Mouse (Mus musculus) liver, embryonic 11.5 days (tissue): Measurements from ENCODE around the gene Zpbp2. TPM values are rescaled to one million over a fixed set of nuclear protein-coding genes. Genes with fewer than 3 reads are reported as not detected.

ENCODE experiments used
- ATAC-seq: fragments of 200-750 bp; cut with Nextera tagmentation; replicated peaks from 2 replicates; pipeline ENCODE4 v1.8.0; 2017; ENCODE audit warnings: moderate number of reproducible peaks, mild to moderate bottlenecking, moderate TSS enrichment, moderate library complexity; ENCODE audit not compliant: low FRiP score
- DNase-seq: peaks from one replicate; pipeline ENCODE4 v3.0.0-alpha.2; 2017; ENCODE audit warnings: low spot score
- H3K27ac ChIP-seq: fragments of 300-500 bp; sonication (generic); 2 replicates; pipeline ENCODE4 v1.5.1; 2014; ENCODE audit warnings: mild to moderate bottlenecking, low read depth, low read length, control low read depth
- H3K27me3 ChIP-seq: fragments of 300-500 bp; sonication (generic); replicated peaks from 2 replicates; pipeline ENCODE4 v1.6.1; 2014; ENCODE audit warnings: low read length, mixed read lengths; ENCODE audit not compliant: control insufficient read depth, insufficient read depth
- H3K36me3 ChIP-seq: fragments of 300-500 bp; sonication (generic); 2 replicates; pipeline ENCODE4 v1.6.1; 2014; ENCODE audit warnings: mild to moderate bottlenecking, low read length, moderate library complexity, mixed read lengths; ENCODE audit not compliant: control insufficient read depth, insufficient read depth
- H3K4me1 ChIP-seq: fragments of 300-500 bp; sonication (generic); replicated peaks from 2 replicates; pipeline ENCODE4 v1.6.1; 2014; ENCODE audit warnings: low read length, mixed read lengths; ENCODE audit not compliant: control insufficient read depth, insufficient read depth
- H3K4me2 ChIP-seq: fragments of 300-500 bp; sonication (generic); 2 replicates; pipeline ENCODE4 v1.6.1; 2014; ENCODE audit warnings: mild to moderate bottlenecking, control low read depth, moderate library complexity
- H3K4me3 ChIP-seq: fragments of 300-500 bp; sonication (generic); 2 replicates; pipeline ENCODE4 v1.5.1; 2014; ENCODE audit warnings: low read depth, low read length, control low read depth
- H3K9ac ChIP-seq: fragments of 300-500 bp; sonication (generic); 2 replicates; pipeline ENCODE4 v1.6.1; 2014; ENCODE audit warnings: low read depth, low read length, control low read depth
- H3K9me3 ChIP-seq: fragments of 300-500 bp; sonication (generic); 2 replicates; pipeline ENCODE4 v1.6.1; 2016; ENCODE audit warnings: low read length, inconsistent platforms, mixed read lengths; ENCODE audit not compliant: control insufficient read depth
- WGBS: fragments of 180-500 bp; shearing (Covaris S2); extraction: QIAGEN DNeasy Blood & Tissue Kit; methylation state at CpG from one replicate; pipeline ENCODE4 v1.1.7; 2014; 5-methylcytosine and 5-hydroxymethylcytosine counted together
- polyA plus RNA-seq: library from polyadenylated mRNA; unstranded; fragments of >200 nt; fragmentation: Nextera tagmentation; extraction: Ambion mirVana; gene quantifications from 2 replicates; pipeline ENCODE4 v1.2.1, GENCODE M21; 2014

The Zpbp2 gene
- polyA plus RNA-seq, 1 experiment from 2014 or later, result 0.40 TPM

DNA sequence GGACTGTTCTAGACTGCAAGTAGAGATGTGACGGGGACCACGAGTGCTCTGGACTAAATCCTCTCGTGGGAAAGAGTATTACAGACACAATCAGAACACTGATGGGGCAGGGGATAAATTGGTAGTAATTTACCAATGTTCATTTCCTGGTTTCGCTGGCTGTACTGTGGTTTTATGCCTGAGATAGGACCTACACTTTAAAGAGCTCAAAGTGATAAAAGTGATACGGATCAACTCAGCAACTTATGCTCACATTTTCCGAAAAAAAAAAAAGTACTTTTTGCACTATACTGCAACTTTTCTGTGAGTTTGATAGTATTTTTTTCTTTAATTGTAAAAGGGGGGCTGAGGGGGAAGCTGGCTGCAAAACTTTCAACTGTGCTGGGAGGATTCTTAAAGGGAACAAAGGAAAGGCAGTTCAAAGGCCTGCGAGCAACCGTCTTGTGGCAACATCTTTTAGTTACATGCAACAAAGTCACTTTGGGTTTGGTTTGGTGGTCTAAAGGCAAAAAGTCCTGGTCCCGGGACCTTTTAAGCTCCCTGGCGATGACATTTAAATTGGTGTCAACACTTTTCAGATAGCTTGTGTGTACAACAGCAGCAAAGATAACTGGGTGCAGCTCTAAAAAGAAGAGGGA, 24.0 kb upstream of the Zpbp2 start:
- Histone ChIP-seq H3K27ac (no peak overlapping the region), H3K4me3 (no peak overlapping the region), H3K4me2 (no peak overlapping the region), H3K4me1 (no peaks in the 10 kb centered on the region), H3K9ac (no peak overlapping the region), H3K36me3 (no peaks in the 10 kb centered on the region), H3K27me3 (0 out of 2 replicates have a peak, but pooled peaks cover 2% of the 10 kb centered on the region), H3K9me3 (no peaks in the 10 kb centered on the region)
- WGBS, result 77% methylated on average over 10 of the region's 10 CpGs
- ATAC-seq (no peak), DNase-seq (no peak)

GRCm38 (mm10) chr11:98537480-98538034, 13.3 kb upstream of the Zpbp2 start:
- Histone ChIP-seq H3K9ac (no peak overlapping the region), H3K36me3 (no peaks in the 10 kb centered on the region), H3K4me1 (no peaks in the 10 kb centered on the region), H3K4me2 (no peak overlapping the region), H3K27me3 (peaks cover 7% of the 10 kb centered on the region), H3K4me3 (no peak overlapping the region), H3K9me3 (no peaks in the 10 kb centered on the region), H3K27ac (no peak overlapping the region)
- ATAC-seq (no peak), DNase-seq (no peak)

DNA sequence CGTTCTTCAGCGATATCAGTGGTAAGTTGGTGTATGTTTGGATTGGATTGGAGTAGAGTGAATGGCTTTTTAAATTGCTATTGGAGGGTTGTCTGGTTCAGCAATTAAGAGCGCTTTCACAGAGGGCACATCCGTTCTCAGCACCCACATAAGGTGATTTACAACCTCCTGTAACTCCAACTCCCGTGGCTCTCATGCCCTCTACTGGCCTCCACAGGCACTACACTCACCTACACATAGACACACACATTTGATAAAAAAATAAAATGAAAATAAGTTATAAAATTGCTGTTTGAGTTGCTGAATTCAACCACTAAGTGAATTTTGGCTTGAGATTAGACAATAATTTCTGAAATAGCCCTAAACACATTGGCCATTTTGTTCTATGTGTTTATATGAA, 10.6 kb upstream of the Zpbp2 start:
- ATAC-seq, result no peak
- Histone ChIP-seq H3K36me3 (no peaks in the 10 kb centered on the region), H3K9me3 (no peaks in the 10 kb centered on the region), H3K9ac (no peak overlapping the region), H3K4me2 (no peak overlapping the region), H3K4me1 (peaks cover under 1% of the 10 kb centered on the region; the same call in 1 of the 2 replicates), H3K27ac (no peak overlapping the region), H3K4me3 (no peak overlapping the region), H3K27me3 (peaks cover 28% of the 10 kb centered on the region)
- DNase-seq, result no peak
- WGBS, result 75% methylated on average over 5 of the region's 5 CpGs

GRCm38 (mm10) chr11:98542553-98542952, 8.3 kb upstream of the Zpbp2 start:
- Histone ChIP-seq H3K4me3 (no peak overlapping the region), H3K9me3 (no peaks in the 10 kb centered on the region), H3K27me3 (peaks cover 51% of the 10 kb centered on the region), H3K4me2 (no peak overlapping the region), H3K36me3 (no peaks in the 10 kb centered on the region), H3K4me1 (peaks cover 6% of the 10 kb centered on the region; the same call in 1 of the 2 replicates), H3K9ac (no peak overlapping the region), H3K27ac (no peak overlapping the region)
- 72% methylated on average over 8 of the region's 8 CpGs for WGBS
- DNase-seq, result no peak
- ATAC-seq, result no peak

GRCm38 (mm10) chr11:98543414-98543813, 7.5 kb upstream of the Zpbp2 start:
- Histone ChIP-seq H3K4me1 (peaks cover 6% of the 10 kb centered on the region; the same call in 1 of the 2 replicates), H3K36me3 (no peaks in the 10 kb centered on the region), H3K4me2 (no peak overlapping the region), H3K27me3 (peaks cover 59% of the 10 kb centered on the region), H3K9ac (no peak overlapping the region), H3K4me3 (no peak overlapping the region), H3K27ac (no peak overlapping the region), H3K9me3 (no peaks in the 10 kb centered on the region)
- DNase-seq, result no peak
- WGBS, result 82% methylated on average over 1 of the region's 1 CpGs
- no peak for ATAC-seq

DNA sequence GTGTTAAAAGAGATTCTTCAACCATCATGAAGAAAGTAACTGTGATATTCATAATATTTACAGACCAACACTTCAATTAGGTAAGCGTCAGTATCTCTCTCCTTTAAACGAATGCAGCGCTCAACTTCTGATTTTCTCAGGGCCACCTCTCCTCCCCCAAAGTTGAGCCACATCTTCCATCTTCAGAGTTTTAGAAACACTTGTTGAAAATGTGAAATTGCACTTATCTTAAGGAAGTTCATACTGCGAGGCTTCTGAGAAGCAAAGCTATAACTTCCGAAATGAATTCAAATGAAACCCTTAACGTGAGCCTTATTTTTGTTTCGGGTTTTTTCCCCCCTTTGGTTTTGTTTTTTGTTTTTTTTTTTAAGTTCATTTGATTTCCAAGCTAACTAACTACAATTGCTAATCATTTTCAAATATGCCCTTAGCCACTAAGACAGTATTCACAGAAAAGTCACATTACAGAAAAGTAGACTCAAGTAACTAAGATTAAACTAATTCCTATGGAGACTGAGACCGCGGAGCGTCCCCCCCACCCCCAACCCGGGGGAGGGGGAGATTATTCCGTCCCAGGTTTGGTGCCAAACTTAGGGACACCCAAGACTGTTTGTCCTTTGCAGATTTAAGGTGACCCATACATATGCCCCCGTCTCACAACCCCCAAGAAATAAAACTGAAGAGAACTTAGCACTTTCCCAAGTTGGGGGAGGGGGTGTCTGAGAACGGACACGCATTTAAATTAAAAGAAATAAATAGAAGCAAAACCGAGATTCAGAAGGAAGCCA, 5.8 kb upstream of the Zpbp2 start:
- Histone ChIP-seq H3K36me3 (no peaks in the 10 kb centered on the region), H3K9me3 (no peaks in the 10 kb centered on the region), H3K27me3 (peaks cover 73% of the 10 kb centered on the region), H3K4me2 (peak overlapping the region; percentile 65), H3K4me1 (peaks cover 6% of the 10 kb centered on the region; the same call in 1 of the 2 replicates), H3K9ac (no peak overlapping the region), H3K27ac (no peak overlapping the region), H3K4me3 (peak overlapping the region; percentile 41)
- 4% methylated on average over 16 of the region's 16 CpGs for WGBS
- DNase-seq (no peak), ATAC-seq (no peak)

DNA sequence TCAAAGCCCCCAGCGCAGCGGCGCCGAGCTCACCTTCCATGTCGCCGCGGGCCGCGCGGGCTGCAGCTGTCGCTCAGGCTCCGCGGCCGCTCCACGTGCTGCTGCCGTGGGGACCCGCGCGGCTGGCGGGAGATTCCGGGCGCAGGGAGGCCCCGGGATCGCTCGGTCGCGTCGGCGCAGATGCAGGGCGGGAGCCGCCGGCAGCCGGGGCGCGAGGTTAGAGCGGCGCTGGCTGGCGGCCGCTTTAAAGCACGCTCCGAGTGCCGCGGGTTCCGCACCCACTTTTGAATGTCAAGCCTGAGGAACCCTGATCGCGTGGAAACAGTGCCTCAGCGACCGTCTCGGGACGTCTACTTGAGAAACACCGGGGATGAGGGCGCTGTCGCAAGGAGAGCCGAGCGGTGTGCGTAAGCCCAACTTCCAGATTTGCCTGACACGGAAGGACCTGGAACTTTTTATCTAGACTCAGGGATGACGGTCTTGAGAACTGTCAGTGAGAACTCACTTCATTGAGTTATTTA, 5.1 kb upstream of the Zpbp2 start, which contains the start of gene Ikzf3:
TSS of gene Ikzf3 (minus strand) at position 321 of the 521 bp plus-strand sequence.
- Histone ChIP-seq H3K27ac (no peak within 1 kb of the TSS), H3K9me3 (no peaks in the 10 kb centered on the region), H3K4me3 (peak within 1 kb of the TSS; percentile 41), H3K27me3 (peaks cover 73% of the 10 kb centered on the region), H3K36me3 (no peaks in the 10 kb centered on the region), H3K9ac (no peak within 1 kb of the TSS), H3K4me2 (peak within 1 kb of the TSS; percentile 65), H3K4me1 (peaks cover 9% of the 10 kb centered on the region)
- DNase-seq (peak; percentile 52), ATAC-seq (no peak)
- 2% methylated on average over 58 of the region's 58 CpGs for WGBS

GRCm38 (mm10) chr11:98546529-98547307, 4.2 kb upstream of the Zpbp2 start:
- no peak overlapping the region for H3K4me2 ChIP-seq
- DNase-seq, result no peak
- 39% methylated on average over 12 of the region's 12 CpGs for WGBS
- no peaks in the 10 kb centered on the region for H3K36me3 ChIP-seq
- H3K9ac ChIP-seq, result no peak overlapping the region
- ATAC-seq, result no peak
- no peak overlapping the region for H3K27ac ChIP-seq
- peaks cover 68% of the 10 kb centered on the region for H3K27me3 ChIP-seq
- H3K4me3 ChIP-seq, result no peak overlapping the region
- peaks cover 12% of the 10 kb centered on the region for H3K4me1 ChIP-seq
- H3K9me3 ChIP-seq, result no peaks in the 10 kb centered on the region
